In genomic region chr13:58999373-59000053, GRCm38 (mm10) we compare ENCODE assay signal across 12 mouse cellular contexts.
DNase-seq lines count a peak whose midpoint lies in the region; ATAC-seq lines count a peak whose summit lies in the region.
"Had no signal": no experiment of that assay in that cellular context is flagged by ENCODE, and none has a peak within 500 bp of the region (broad histone marks: within the 10 kb centered on the region; RNA-seq: fewer than 3 reads in every experiment).

No protein-coding gene starts in this region.

- WGBS in heart, embryonic 11.5 days (ENCODE audit: insufficient replicate concordance) = 49% methylated on average over 11 of the region's 11 CpGs
- WGBS in limb, embryonic 10.5 days = 52% methylated on average over 11 of the region's 11 CpGs

- H3K9ac ChIP-seq in heart, embryonic 11.5 days (ENCODE audit: low read depth, low read length) = no peak overlapping the region

- H3K36me3 ChIP-seq in heart, embryonic 11.5 days (ENCODE audit: control insufficient read depth, insufficient read depth, low read length) = no peaks in the 10 kb centered on the region
- H3K36me3 ChIP-seq in limb, embryonic 10.5 days = no peaks in the 10 kb centered on the region

- H3K27me3 ChIP-seq in heart, embryonic 11.5 days (ENCODE audit: control insufficient read depth, insufficient read depth, low read length) = no peaks in the 10 kb centered on the region
- no peaks in the 10 kb centered on the region for H3K27me3 ChIP-seq in limb, embryonic 10.5 days (ENCODE audit: low read depth, poor library complexity, severe bottlenecking)
- H3K27me3 ChIP-seq: Patski had no signal

- no peaks in the 10 kb centered on the region for H3K4me1 ChIP-seq in heart, embryonic 11.5 days (ENCODE audit: control insufficient read depth, insufficient read depth, low read length)
- H3K4me1 ChIP-seq in limb, embryonic 10.5 days = peaks cover 42% of the 10 kb centered on the region

- DNase-seq in heart, adult 11 months = peak; percentile 82
- peak; percentile 53 for DNase-seq in limb, embryonic 10.5 days (ENCODE audit: low spot score)
- no peak for DNase-seq in layer of hippocampus, adult 18-20 months (ENCODE audit: low spot score in 2 of 2)
- DNase-seq in ovary, postnatal 36 days (ENCODE audit: low spot score) = no peak
- DNase-seq in spleen, postnatal 10 days (ENCODE audit: low spot score in 2 of 2) = no peak
- DNase-seq: adrenal gland, postnatal 36 days; cerebellum, adult 9-11 months; kidney, postnatal 25 days had no signal

- no peak overlapping the region for H3K4me2 ChIP-seq in heart, embryonic 11.5 days

- H3K9me3 ChIP-seq in heart, embryonic 11.5 days (replicated peaks; ENCODE audit: control insufficient read depth, low read length) = no peaks in the 10 kb centered on the region
- H3K9me3 ChIP-seq in limb, embryonic 10.5 days (replicated peaks) = no peaks in the 10 kb centered on the region

- H3K27ac ChIP-seq in heart, embryonic 11.5 days (ENCODE audit: low read depth, low read length) = no peak overlapping the region
- peak overlapping the region; percentile 71 for H3K27ac ChIP-seq in limb, embryonic 10.5 days

- ATAC-seq in heart, embryonic 11.5 days (replicated peaks; ENCODE audit: insufficient number of reproducible peaks, low FRiP score, low TSS enrichment) = no peak
- ATAC-seq in common myeloid progenitor, adult 5-6 weeks (replicated peaks; ENCODE audit: low read depth, poor library complexity, severe bottlenecking) = peak; percentile 74
- ATAC-seq in megakaryocyte, adult 5-6 weeks (ENCODE audit: poor library complexity, severe bottlenecking) = peak; percentile 69
- ATAC-seq: Patski had no signal

- H3K4me3 ChIP-seq in heart, embryonic 11.5 days (ENCODE audit: low read depth, low read length) = no peak overlapping the region
- peak overlapping the region; percentile 1; the same call in 1 of the 2 replicates for H3K4me3 ChIP-seq in limb, embryonic 10.5 days

Comparison
In these comparisons a context has a peak if more than half of its experiments do, and no peak if none do; other contexts are left out.
1. DNase-seq: peak in heart, adult 11 months (single experiment) and limb, embryonic 10.5 days (single experiment); none in layer of hippocampus, adult 18-20 months (0 of 2), ovary, postnatal 36 days (single experiment) and spleen, postnatal 10 days (0 of 2).